20 mouse cellular contexts compared by ENCODE assay signal in the genomic region with DNA sequence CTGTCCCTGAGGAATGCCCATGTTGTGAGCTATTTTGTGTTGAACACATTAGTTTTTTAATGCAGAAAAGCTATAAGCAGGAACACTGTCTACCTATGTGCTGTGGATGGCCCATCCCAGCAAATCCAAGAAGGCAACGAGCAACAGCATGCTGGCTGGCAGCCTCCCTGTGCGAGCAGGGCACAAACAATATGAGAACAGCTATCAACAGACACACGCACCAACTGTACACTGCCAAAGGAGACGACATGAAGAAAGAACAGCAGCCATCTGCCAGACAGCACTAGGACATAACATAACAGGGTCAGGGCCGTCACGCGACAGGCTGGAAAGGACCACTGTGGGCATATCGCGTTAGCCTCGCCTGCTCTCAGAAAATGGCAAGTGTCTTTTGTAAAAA. TPM values are rescaled to one million over a fixed set of nuclear protein-coding genes. Genes with fewer than 3 reads are reported as not detected.
DNase-seq lines count a peak whose midpoint lies in the region; ATAC-seq and TF ChIP-seq lines count a peak whose summit lies in the region.
"Had no signal": no experiment of that assay in that cellular context is flagged by ENCODE, and none has a peak within 500 bp of the region (broad histone marks: within the 10 kb centered on the region; RNA-seq: fewer than 3 reads in every experiment).

No protein-coding gene starts in this region.

- DNase-seq in forebrain, embryonic 11.5 days (ENCODE audit: low spot score): no peak
- DNase-seq in brain, adult 2 months (ENCODE audit: low read depth, low spot score): peak; percentile 55
- peak; percentile 36 for DNase-seq in cerebellum, adult 9-10 months
- peak; percentile 4 for DNase-seq in forebrain, postnatal 0 days
- DNase-seq in spleen, postnatal 14 days (ENCODE audit: low spot score in 2 of 2): no peak
- DNase-seq in left cerebral cortex, adult 18-20 months (ENCODE audit: low spot score in 2 of 2): no peak
- DNase-seq: kidney, adult 8-10 months; kidney, postnatal 14 days; liver, postnatal 0 days; lung, postnatal 14 days; right cerebral cortex, postnatal 25 days had no signal

- no peak overlapping the region for H3K27ac ChIP-seq in forebrain, embryonic 12.5 days
- no peak overlapping the region for H3K27ac ChIP-seq in forebrain, embryonic 11.5 days (ENCODE audit: low read depth, low read length)
- H3K27ac ChIP-seq in forebrain, postnatal 0 days (ENCODE audit: low read depth, low read length): no peak overlapping the region
- H3K27ac ChIP-seq: embryonic facial prominence, embryonic 13.5 days; heart, embryonic 10.5 days; limb, embryonic 10.5 days had no signal

- H3K27me3 ChIP-seq in forebrain, embryonic 12.5 days: no peaks in the 10 kb centered on the region
- H3K27me3 ChIP-seq in forebrain, embryonic 11.5 days (ENCODE audit: control insufficient read depth, insufficient read depth, low read length): no peaks in the 10 kb centered on the region
- no peaks in the 10 kb centered on the region for H3K27me3 ChIP-seq in forebrain, postnatal 0 days (ENCODE audit: insufficient read depth, low read length)
- H3K27me3 ChIP-seq: embryonic facial prominence, embryonic 13.5 days; megakaryocyte, embryonic 14.5 days had no signal

- H3K4me1 ChIP-seq in forebrain, embryonic 12.5 days: no peaks in the 10 kb centered on the region
- H3K4me1 ChIP-seq in forebrain, embryonic 11.5 days (replicated peaks; ENCODE audit: control insufficient read depth, insufficient read depth, low read length): no peaks in the 10 kb centered on the region
- H3K4me1 ChIP-seq in forebrain, postnatal 0 days (ENCODE audit: insufficient read depth): no peaks in the 10 kb centered on the region
- H3K4me1 ChIP-seq: embryonic facial prominence, embryonic 13.5 days; limb, embryonic 10.5 days had no signal

- no peaks in the 10 kb centered on the region for H3K9me3 ChIP-seq in forebrain, embryonic 12.5 days
- no peaks in the 10 kb centered on the region for H3K9me3 ChIP-seq in forebrain, embryonic 11.5 days (ENCODE audit: control insufficient read depth, low read length)
- no peaks in the 10 kb centered on the region for H3K9me3 ChIP-seq in forebrain, postnatal 0 days (ENCODE audit: low read length)
- H3K9me3 ChIP-seq: embryonic facial prominence, embryonic 13.5 days; G1E; heart, embryonic 10.5 days; limb, embryonic 10.5 days; megakaryocyte, embryonic 14.5 days had no signal

- H3K9ac ChIP-seq in forebrain, embryonic 12.5 days: no peak overlapping the region
- no peak overlapping the region for H3K9ac ChIP-seq in forebrain, embryonic 11.5 days (ENCODE audit: low read length)
- no peak overlapping the region for H3K9ac ChIP-seq in forebrain, postnatal 0 days
- H3K9ac ChIP-seq: embryonic facial prominence, embryonic 13.5 days; liver, postnatal 0 days had no signal

- no peak overlapping the region for H3K4me3 ChIP-seq in forebrain, embryonic 12.5 days (replicated peaks)
- H3K4me3 ChIP-seq in forebrain, embryonic 11.5 days (ENCODE audit: low read depth, low read length): no peak overlapping the region
- no peak overlapping the region for H3K4me3 ChIP-seq in forebrain, postnatal 0 days (ENCODE audit: low read depth, low read length)
- H3K4me3 ChIP-seq: embryonic facial prominence, embryonic 13.5 days; heart, embryonic 10.5 days; limb, embryonic 10.5 days; megakaryocyte, embryonic 14.5 days had no signal

- peaks cover 52% of the 10 kb centered on the region for H3K36me3 ChIP-seq in forebrain, embryonic 12.5 days (replicated peaks)
- peaks cover 15% of the 10 kb centered on the region for H3K36me3 ChIP-seq in forebrain, embryonic 11.5 days (ENCODE audit: control insufficient read depth, insufficient read depth, low read length)
- peaks cover 32% of the 10 kb centered on the region; the same call in 1 of the 2 replicates for H3K36me3 ChIP-seq in forebrain, postnatal 0 days (ENCODE audit: insufficient read depth)

- no peak for TF ChIP-seq CTCF in forebrain, postnatal 0 days (IDR thresholded peaks at IDR 0.05; ENCODE audit: low read depth)

- 0 out of 2 replicates have a peak, but pooled peaks have one; percentile 30 for ATAC-seq in forebrain, embryonic 12.5 days (ENCODE audit: low FRiP score)
- no peak for ATAC-seq in forebrain, embryonic 11.5 days (replicated peaks; ENCODE audit: low FRiP score)
- ATAC-seq in forebrain, postnatal 0 days: peak; percentile 43
- ATAC-seq in megakaryocyte progenitor cell, adult 5-6 weeks (replicated peaks; ENCODE audit: poor library complexity): no peak
- ATAC-seq: liver, postnatal 0 days; midbrain, embryonic 16.5 days had no signal

- 87% methylated on average over 10 of the region's 10 CpGs for WGBS in forebrain, embryonic 12.5 days
- 90% methylated on average over 10 of the region's 10 CpGs for WGBS in forebrain, embryonic 11.5 days
- 60% methylated on average over 10 of the region's 10 CpGs for WGBS in forebrain, postnatal 0 days

- no peak overlapping the region for H3K4me2 ChIP-seq in forebrain, embryonic 12.5 days
- no peak overlapping the region for H3K4me2 ChIP-seq in forebrain, embryonic 11.5 days (ENCODE audit: low read depth, low read length, severe bottlenecking)
- no peak overlapping the region for H3K4me2 ChIP-seq in forebrain, postnatal 0 days (ENCODE audit: low read depth)
- H3K4me2 ChIP-seq: embryonic facial prominence, embryonic 13.5 days had no signal

RNA-seq across cellular contexts. Expression of a gene that starts 35.2 kb away (rescaled TPM):
- polyA plus RNA-seq in forebrain, embryonic 12.5 days (2016; fragmentation: Nextera tagmentation; extraction: Ambion mirVana): 33.7 and 34.7 TPM in 2 replicates
- polyA plus RNA-seq in forebrain, embryonic 11.5 days (2014; fragmentation: Nextera tagmentation; extraction: Ambion mirVana): 38.2 and 38.9 TPM in 2 replicates
- 33.5 and 34.0 TPM in 2 replicates for total RNA-seq in forebrain, postnatal 0 days (2014; rRNA removed)
- 18.1 and 24.3 TPM in 2 replicates for polyA plus RNA-seq in forebrain, postnatal 0 days (2015; fragmentation: Nextera tagmentation; extraction: Ambion mirVana)
- 37.6 and 39.7 TPM in 2 replicates for total RNA-seq in megakaryocyte progenitor cell, adult 5-6 weeks (2015)
- total RNA-seq in megakaryocyte progenitor cell, adult 5-6 weeks (2017): 24.8 and 29.1 TPM in 2 replicates
- 10 to 100 TPM; 51.0 to 54.2 TPM for total RNA-seq in left cerebral cortex, adult 18-20 months (2021)

RNA-seq across cellular contexts. Expression of a gene that starts 56.2 kb away (rescaled TPM):
- polyA plus RNA-seq in forebrain, embryonic 12.5 days (2016; fragmentation: Nextera tagmentation; extraction: Ambion mirVana): 3.3 and 5.3 TPM in 2 replicates
- 3.2 and 4.3 TPM in 2 replicates for polyA plus RNA-seq in forebrain, embryonic 11.5 days (2014; fragmentation: Nextera tagmentation; extraction: Ambion mirVana)
- 6.9 and 8.5 TPM in 2 replicates for total RNA-seq in forebrain, postnatal 0 days (2014; rRNA removed)
- polyA plus RNA-seq in forebrain, postnatal 0 days (2015; fragmentation: Nextera tagmentation; extraction: Ambion mirVana): 10.3 and 10.9 TPM in 2 replicates
- total RNA-seq in megakaryocyte progenitor cell, adult 5-6 weeks (2015): 3.3 TPM in 2 replicates
- 4.2 and 4.4 TPM in 2 replicates for total RNA-seq in megakaryocyte progenitor cell, adult 5-6 weeks (2017)
- total RNA-seq in left cerebral cortex, adult 18-20 months (2021): 1 to 10 TPM; 1.0 to 2.4 TPM
- total RNA-seq: G1E; liver, adult 2 months had no signal
- polyA plus RNA-seq: G1E had no signal

Comparison
In these comparisons a context has a peak if more than half of its experiments do, and no peak if none do; other contexts are left out.
1. ATAC-seq: peak in forebrain, embryonic 12.5 days (single experiment) and forebrain, postnatal 0 days (single experiment); none in forebrain, embryonic 11.5 days (single experiment) and megakaryocyte progenitor cell, adult 5-6 weeks (single experiment).
2. DNase-seq: peak in brain, adult 2 months (single experiment), cerebellum, adult 9-10 months (single experiment) and forebrain, postnatal 0 days (single experiment); none in forebrain, embryonic 11.5 days (single experiment), spleen, postnatal 14 days (0 of 2) and left cerebral cortex, adult 18-20 months (0 of 2).